Mouse (Mus musculus) mouse embryonic stem cell (cell line): ENCODE data around the gene Arhgef3.
"Not testable (repeated sequence)": the region's sequence is repeated elsewhere in the genome, so short reads cannot be mapped to it uniquely, and the experiment has no call there.

Experiments
- in situ Hi-C, 2 experiments: fragments of 300-500 bp; cut with MboI; formaldehyde crosslinking; loops; 1 replicate in 1 of 2; 3 replicates in 1 of 2; pipeline ENCODE4 v1.14.3; 2019 to 2020; ENCODE audit warnings: low sequenced_read_pairs in 2 of 2, low pct_unique_long_range_greater_than_20kb in 1 of 2, mixed read lengths in 1 of 2; ENCODE audit not compliant: unreplicated experiment in 1 of 2

Arhgef3 gene

DNA sequence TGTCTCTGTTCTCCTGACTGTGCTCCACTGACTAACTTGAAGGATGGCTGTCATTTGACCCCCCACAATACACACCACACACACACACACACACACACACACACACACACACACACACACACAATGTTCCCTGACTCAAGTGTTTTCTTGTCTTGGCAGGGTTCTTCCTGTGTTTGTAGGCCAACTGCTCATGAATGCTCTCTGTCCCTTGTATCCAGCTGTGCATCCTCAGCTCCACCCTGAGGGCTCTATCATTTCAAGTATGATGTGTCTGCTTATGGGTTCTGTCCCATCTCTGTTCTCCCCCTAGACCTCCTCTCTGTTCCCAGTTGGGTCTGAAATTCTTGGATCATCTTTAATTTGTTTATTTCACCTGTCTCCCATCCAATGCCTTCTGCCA is 91.7 kb downstream of the Arhgef3 start:
- in situ Hi-C loops = no loop called here

GRCm38 (mm10) chr14:27209542-27209941 is 94.8 kb downstream of the Arhgef3 start:
- in situ Hi-C loops = no loop called here

- in situ Hi-C loops = not testable (repeated sequence)
Measured at GRCm38 (mm10) chr14:27210801-27211200, 96.1 kb downstream of the Arhgef3 start.

DNA sequence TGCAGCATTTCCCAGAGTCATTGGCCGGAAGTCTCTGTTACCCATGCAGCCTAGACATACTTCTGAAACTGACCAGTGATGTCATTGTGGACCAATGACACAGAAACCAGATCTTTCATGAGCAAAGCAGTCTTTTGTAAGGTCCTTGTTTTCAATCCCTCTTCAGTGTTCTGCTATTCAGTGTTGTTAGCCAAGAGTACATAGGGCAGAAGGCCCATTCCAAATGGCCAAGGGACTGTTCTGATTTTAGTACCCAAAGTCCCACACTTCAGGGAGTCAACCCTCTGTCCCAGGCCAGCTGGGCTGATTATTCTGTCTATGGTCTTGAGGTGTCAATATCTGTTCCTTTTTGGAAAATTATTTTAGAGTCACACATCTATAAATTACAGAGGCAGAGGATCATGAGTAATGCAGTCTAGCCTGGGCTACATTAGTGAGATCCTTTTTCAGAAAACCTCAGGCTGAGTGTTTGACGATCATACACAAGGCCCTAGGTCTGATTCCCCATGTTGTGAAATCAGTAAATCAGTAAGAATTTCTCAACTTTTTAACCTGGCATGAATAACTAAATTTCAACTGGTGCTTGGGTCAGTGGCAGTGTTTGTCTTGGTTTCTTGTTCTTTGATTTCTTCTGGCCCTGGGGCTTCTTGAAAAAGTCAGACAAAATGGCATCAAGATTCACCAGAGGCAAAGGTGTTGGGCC is 97.2 kb downstream of the Arhgef3 start:
- in situ Hi-C loops = no loop called here

DNA sequence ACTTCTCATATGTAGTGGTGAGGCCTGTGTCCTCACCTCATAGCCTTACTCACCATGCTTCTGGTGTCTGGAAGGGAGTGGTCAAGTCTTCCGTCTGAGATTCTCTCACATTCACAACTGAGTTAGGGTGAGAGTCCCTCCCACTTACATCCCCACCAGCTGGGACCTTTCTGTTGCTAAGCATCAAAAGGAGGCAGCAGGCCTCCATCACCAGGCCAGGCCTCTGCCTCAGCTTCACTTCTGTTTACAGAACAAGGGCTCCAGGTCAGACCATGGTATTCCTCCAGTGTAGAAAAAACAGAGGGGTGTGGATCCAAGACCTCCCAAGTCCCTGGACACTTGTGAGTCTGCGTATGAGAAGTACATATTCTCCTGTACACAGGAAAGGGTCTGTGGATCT is 99.5 kb downstream of the Arhgef3 start:
- in situ Hi-C loops = no loop called here

DNA sequence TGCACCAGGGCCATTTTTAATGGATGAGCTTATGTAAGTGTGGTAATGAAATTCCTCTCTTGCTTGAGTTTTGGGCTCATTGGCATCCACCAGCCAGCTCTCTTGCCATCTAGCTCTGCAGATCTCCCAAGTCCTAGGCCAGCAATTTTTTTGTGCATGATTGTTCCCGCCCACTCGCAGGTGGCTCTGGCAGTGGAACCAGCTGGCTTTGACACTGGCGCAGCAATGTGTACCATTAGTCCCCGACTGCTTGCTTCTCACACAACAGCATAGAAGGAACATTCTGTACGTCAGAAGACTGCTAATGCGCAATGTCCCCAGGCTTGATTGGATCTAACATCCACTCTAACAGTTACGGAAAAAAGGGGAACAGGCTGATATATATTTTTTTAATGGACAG is 105.0 kb downstream of the Arhgef3 start:
- in situ Hi-C loops = no loop called here

GRCm38 (mm10) chr14:27220297-27220696 is 105.6 kb downstream of the Arhgef3 start:
- in situ Hi-C loops = no loop called here

GRCm38 (mm10) chr14:27224636-27225035 is 109.9 kb downstream of the Arhgef3 start:
- in situ Hi-C loops = no loop called here

DNA sequence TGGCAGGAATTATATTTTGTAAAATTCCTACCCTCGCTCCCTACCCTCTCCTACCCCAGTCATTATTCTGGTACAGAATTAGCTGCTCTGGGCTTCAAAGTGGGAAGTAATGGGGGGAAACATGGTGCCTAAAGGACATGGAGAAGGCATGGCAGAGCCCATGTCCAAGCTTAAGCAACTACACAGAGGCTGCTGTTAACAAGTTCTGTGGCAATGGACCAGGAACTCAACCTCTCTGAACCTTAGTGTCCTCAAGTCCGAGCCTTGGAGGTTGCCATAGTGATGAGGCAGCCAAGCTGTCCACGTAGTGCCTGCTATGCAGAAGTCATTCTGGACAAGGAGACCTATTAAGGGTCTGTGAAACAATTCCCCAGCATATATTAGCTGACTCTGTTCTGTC is 111.6 kb downstream of the Arhgef3 start:
- in situ Hi-C loops = no loop called here

DNA sequence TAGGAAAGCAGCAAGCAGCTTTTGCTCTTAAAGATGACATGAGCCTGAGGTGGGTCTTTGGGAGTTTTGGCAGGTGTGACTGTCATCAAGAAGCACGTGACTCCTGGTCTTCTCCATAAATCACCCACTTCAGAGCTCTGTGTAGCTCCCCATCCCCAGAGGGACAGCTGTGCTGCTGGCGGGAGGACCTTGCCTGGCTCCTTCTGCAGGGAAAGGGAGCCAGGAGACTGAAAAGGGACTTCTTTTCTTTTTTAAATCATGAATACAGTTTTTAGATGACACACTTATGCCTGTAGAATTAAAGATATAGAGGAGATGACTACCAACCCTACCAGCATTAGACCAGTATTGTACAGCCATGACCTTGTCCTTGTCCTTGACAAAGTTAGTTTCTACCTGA is 113.6 kb downstream of the Arhgef3 start:
- in situ Hi-C loops = no loop called here

DNA sequence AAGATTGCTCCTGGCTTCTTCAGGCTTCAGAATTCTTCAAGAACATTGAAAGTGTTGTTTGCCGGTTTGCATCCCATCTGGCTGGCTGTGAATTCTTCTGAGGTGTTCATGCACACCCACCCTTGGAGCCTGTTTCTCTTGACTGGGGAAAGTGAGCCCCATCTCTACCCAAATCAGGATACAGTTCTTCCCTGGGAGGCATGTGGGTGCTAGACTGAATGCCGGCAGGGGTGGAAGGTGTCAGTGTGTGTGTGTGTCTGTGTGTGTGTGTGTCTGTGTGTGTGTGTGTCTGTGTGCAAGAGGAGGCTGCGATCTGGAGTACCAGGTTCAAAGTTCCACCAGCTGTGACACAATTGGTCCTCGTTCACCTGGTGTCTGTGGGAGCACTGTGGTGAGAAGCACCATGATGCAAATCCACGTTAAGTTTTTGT is 114.3 kb downstream of the Arhgef3 start:
- in situ Hi-C loops = no loop called here

DNA sequence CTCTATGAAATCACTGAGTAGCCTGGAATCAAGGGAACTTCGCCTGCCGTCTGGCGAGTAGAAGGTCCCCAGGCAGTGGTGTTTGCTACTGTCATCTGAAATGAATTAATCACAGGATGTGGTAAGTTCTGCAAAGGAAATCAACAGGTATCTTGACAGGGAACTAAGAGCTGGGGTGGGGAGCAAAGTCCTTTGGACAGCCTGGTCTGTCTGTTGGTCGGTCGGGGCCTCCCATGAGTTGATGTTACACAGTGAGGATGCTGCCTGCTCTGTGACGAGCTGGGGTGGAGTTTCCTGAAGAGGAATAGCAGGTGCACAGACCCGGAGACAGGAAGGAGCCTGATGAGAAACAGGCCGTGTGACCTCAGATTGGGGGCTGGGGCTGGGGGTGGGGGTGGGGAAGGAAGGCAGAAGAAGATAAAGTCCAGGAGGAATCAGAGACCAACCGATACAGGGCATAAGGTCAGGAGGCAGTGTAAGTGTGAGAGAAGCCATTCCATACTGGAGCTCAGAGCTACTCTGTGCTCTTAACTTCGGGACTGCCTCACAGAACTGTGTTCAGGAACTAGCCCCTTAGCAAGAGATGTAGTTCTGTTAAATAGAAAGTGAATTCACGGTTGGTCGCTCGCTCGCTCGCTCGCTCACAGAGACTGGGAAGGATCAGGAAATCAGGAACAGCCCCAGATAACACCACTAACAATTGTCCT is 114.9 kb downstream of the Arhgef3 start:
- in situ Hi-C loops = no loop called here

DNA sequence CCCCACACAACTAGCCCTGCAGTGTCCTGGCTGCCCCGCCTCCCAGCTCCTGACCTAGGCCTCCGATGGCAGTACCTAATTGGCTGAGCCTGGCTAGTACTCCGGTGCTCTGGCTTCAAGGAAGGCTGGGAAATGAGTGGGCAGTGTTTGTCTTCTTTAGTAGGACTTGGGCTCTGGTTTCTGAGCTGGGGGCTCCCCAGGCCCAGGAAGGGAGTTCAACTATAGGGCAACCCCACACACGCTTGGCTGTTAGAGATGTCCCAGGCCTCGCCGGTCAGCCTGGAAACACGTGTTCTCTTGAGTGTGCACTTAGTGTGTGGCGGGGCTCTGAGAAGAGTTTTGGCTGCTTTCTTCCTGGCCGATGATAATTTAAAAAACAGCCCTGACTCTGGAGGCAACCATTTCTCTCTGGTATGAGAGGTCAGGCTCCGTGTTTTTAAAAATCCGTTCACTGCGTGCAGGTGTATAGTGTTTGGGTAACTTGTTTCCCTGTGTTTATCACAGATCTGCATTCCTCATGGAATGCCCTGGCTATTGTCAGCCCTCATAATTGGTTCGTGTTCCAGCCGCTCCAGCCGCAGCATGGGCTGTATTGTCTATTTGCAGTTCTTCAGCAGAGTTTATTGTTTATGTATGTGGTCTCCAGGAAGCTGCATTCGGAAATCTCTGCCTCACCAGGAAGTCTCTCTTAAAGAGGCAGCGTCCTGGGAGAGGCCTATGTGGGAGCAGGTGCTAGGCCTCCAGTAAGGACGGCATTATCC is 115.7 kb downstream of the Arhgef3 start:
- in situ Hi-C loops = no loop called here

GRCm38 (mm10) chr14:27231506-27231905 is 116.8 kb downstream of the Arhgef3 start:
- in situ Hi-C loops = no loop called here

- in situ Hi-C loops = no loop called here
Measured at GRCm38 (mm10) chr14:27231974-27232780, 117.5 kb downstream of the Arhgef3 start.

- in situ Hi-C loops = no loop called here
Measured at GRCm38 (mm10) chr14:27233056-27233455, 118.4 kb downstream of the Arhgef3 start.

DNA sequence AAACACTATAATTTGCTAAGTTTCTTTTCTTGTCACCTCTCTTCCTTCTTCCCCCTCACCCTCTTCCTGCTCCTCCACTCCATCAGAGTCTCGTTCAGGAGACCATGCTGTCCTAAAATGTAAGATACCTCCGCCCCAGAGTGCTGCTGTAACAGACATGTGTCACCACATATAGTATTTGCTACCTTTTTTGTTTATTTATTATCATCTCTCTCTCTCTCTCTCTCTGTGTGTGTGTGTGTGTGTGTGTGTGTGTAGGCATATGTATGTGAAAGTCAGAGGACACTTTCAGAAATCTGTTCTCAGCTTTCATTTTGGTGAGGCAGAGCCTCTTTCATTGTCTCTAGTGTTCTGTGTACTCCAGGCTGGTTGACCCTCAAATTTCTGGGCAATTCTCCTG is 119.0 kb downstream of the Arhgef3 start:
- in situ Hi-C loops = no loop called here

- in situ Hi-C loops = no loop called here
Measured at GRCm38 (mm10) chr14:27234270-27234840, 119.7 kb downstream of the Arhgef3 start.
